Mouse (Mus musculus): ENCODE data around the gene Zfp937.
"Not testable (repeated sequence)": the region's sequence is repeated elsewhere in the genome, so short reads cannot be mapped to it uniquely, and the experiment has no call there.

Zfp937 gene

DNA sequence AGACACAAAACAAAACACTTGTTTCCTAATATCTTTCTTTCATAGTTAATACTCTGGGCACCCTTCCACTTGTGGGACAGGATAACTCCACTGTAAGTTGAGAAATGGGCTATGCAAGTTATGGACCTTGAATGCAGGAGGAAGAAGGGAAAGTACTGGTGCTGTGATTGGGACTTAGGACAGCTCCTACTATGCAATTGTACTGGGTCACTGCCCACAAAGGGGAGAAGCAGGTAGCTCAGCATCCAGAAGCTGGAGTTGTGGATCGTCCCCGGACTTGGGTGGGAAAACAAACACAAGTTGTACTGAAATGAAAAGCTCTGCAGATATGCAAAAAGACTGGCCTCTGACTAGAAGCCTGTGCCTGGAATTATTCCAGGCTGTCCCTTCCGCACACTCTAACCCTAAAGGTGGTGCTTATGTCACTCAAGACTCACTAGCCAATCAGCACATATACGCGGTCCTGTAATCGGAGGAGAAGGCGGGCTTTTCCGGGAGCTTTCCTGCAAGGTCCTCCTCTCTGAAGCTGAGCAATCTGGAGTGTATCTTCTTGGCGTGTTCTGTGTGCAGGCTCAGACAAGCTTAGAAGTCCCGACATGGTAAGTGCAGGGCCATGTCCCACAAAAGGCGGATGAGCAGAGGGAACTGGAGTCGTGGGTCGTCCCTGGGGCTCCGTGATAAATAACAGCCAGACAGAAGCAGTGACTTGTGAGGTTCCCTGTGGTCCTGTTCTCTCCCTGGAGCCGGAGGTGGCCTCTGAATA lies at the start of gene Zfp937:
TSS of gene Zfp937 (plus strand) at position 474 of the 763 bp plus-strand sequence.
- TF ChIP-seq GATA4 (IDR thresholded peaks at IDR 0.05; ENCODE audit: insufficient replicate concordance, low read length): not testable (repeated sequence)

DNA sequence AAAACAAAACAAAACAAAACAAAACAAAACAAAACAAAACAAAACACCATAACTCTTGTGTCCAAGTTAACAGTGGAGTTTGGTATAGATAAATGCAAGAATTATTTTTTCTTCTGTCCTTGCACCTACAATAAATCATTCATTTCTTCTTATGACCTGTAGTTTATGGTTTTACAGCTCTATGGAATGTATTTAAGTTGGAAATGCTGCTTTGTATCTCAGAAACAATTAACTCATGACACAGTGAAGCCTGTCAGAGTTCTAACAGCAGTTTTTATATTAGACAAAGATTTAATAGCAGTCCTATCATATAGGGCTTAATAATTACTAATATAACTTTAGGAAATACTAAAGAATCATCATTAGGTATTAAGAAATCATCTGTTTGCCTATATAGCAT lies 44.0 kb upstream of the Zfp937 start:
- TF ChIP-seq GATA4 (IDR thresholded peaks at IDR 0.05; ENCODE audit: insufficient replicate concordance, low read length): no peak

DNA sequence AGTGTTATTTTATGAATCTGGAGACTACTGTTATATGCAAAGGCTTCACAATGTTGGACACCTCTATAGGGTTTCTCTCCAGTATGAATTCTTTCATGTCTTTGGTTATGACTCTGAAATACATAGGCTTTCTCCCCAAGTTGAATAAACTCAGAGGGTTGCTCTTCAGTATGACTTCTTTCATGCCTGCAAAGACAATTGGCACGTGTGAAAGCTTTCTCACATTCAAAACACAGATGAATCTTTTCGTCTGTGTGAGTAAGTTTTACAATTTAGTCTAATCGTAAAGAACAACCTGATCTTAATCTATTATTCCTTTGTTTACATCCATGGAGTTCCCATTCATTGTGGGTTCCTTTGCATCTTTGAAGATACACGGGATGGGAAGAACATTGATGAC lies 38.3 kb upstream of the Zfp937 start, which contains the start of gene Gm10770:
TSS of gene Gm10770 (minus strand) at position 101 of the 400 bp plus-strand sequence.
- not testable (repeated sequence) for TF ChIP-seq GATA4 (IDR thresholded peaks at IDR 0.05; ENCODE audit: insufficient replicate concordance, low read length)

DNA sequence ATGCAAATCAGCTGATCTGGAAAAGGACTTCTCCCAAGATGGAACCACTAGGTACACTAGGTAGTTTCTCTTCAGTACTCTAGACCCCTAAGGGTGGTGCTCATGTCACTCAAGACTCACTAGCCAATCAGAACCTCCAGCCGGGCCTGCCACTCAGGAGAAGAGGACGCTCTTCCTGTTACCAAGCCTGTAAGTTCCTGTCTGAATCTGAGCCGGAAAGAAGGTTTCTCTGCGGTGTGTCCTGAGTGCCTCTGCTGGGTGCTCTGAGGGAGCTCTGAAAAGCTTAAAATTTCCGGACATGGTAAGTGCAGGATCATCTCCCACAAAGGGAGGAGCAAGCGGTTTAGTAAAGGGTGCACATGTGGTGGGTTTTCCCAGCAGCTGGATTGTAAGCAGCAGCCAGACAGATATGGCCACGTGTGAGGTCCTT lies 36.3 kb upstream of the Zfp937 start, which contains the start of gene Gm14139:
TSS of gene Gm14139 (plus strand) at position 186 of the 430 bp plus-strand sequence.
- TF ChIP-seq GATA4 (IDR thresholded peaks at IDR 0.05; ENCODE audit: insufficient replicate concordance, low read length): not testable (repeated sequence)

DNA sequence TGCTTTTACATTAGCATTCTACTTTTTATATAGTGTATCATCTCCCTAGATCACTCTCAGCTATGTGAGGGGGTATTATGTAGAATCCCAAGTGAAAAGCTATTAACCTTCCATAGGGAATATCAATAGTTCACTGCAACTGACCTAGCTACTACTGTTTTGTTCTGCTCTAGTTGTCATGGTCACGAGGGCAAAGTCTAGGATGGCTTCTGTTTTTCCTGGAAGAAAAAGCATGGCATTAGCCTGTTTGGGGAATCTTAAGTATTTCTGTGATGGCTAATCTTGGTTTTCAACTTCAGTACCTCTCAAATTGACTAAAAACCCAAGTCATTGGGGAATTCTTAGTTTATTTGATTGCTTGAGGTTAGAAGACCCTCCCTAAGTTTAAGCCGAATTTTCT lies 25.3 kb downstream of the Zfp937 start:
- no peak for TF ChIP-seq GATA4 (IDR thresholded peaks at IDR 0.05; ENCODE audit: insufficient replicate concordance, low read length)

DNA sequence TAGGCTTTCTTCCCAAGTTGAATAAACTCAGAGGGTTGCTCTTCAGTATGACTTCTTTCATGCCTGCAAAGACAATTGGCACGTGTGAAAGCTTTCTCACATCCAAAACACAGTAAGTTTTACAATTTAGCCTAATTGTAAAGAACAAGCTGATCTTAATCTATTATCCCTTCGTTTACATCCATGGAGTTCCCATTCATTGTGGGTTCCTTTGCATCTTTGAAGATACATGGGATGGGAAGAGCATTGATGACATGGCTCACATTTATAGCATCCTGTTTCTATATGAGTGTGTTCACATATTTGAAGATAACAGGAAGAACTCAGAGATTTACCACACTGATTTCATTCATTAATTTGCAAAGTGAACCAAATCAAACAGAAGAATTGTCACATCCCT lies 37.6 kb downstream of the Zfp937 start, which contains the start of gene Gm21994:
TSS of gene Gm21994 (minus strand) at position 101 of the 400 bp plus-strand sequence.
- not testable (repeated sequence) for TF ChIP-seq GATA4 (IDR thresholded peaks at IDR 0.05; ENCODE audit: insufficient replicate concordance, low read length)

DNA sequence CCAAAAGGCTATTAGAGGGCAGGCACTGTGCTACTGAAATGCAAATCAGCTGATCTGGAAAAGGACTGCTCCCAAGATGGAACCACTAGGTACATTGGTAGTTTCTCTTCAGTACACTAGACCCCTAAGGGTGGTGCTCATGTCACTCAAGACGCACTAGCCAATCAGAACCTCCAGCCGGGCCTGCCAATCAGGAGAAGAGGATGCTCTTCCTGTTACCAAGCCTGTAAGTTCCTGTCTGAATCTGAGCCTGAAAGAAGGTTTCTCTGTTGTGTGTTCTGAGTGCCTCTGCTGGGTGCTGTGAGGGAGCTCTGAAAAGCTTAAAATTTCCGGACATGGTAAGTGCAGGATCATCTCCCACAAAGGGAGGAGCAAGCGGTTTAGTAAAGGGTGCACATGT lies 39.4 kb downstream of the Zfp937 start, which contains the start of gene Gm14124:
TSS of gene Gm14124 (plus strand) at position 227 of the 400 bp plus-strand sequence.
- not testable (repeated sequence) for TF ChIP-seq GATA4 (IDR thresholded peaks at IDR 0.05; ENCODE audit: insufficient replicate concordance, low read length)

Data from liver, adult (tissue).